Mouse (Mus musculus) right cerebral cortex, postnatal 4 days (tissue): Measurements from ENCODE around the gene Cnp.
A peak's percentile ranks its signal among the peaks of the same experiment; 100 is the strongest.
"Not testable (repeated sequence)": the region's sequence is repeated elsewhere in the genome, so short reads cannot be mapped to it uniquely, and the experiment has no call there.

Experiments
- DNase-seq: peaks from one replicate; pipeline ENCODE4 v3.0.0-alpha.2; 2022

The Cnp gene

GRCm38 (mm10) chr11:100557563-100557962 is 17.1 kb upstream of the Cnp start:
- no peak for DNase-seq

- no peak for DNase-seq
Observed at GRCm38 (mm10) chr11:100559476-100559875, 15.2 kb upstream of the Cnp start.

- no peak for DNase-seq
Observed at GRCm38 (mm10) chr11:100561748-100562147, 13.0 kb upstream of the Cnp start.

GRCm38 (mm10) chr11:100564297-100564696 is 10.4 kb upstream of the Cnp start:
- DNase-seq, result peak; percentile 53

GRCm38 (mm10) chr11:100564703-100565102 is 10.0 kb upstream of the Cnp start:
- DNase-seq, result no peak

- DNase-seq, result no peak
Observed at GRCm38 (mm10) chr11:100567229-100567628, 7.5 kb upstream of the Cnp start.

GRCm38 (mm10) chr11:100567815-100568245 is 6.9 kb upstream of the Cnp start:
- no peak for DNase-seq

GRCm38 (mm10) chr11:100568692-100569091 is 6.0 kb upstream of the Cnp start:
- DNase-seq, result no peak

GRCm38 (mm10) chr11:100569789-100570188 is 4.9 kb upstream of the Cnp start:
- DNase-seq, result no peak

GRCm38 (mm10) chr11:100570430-100571201 is 4.1 kb upstream of the Cnp start:
- DNase-seq, result peak; percentile 72

- DNase-seq, result no peak
Observed at GRCm38 (mm10) chr11:100571202-100571567, 3.5 kb upstream of the Cnp start.

GRCm38 (mm10) chr11:100574188-100574587 is 516 bp upstream of the Cnp start:
- DNase-seq, result no peak

- peak; percentile 30 for DNase-seq
Observed at GRCm38 (mm10) chr11:100575484-100575855, 766 bp downstream of the Cnp start.

- DNase-seq, result no peak
Observed at GRCm38 (mm10) chr11:100576256-100576655, 1.6 kb downstream of the Cnp start.

- DNase-seq, result no peak
Observed at GRCm38 (mm10) chr11:100577852-100578599, 3.3 kb downstream of the Cnp start.

GRCm38 (mm10) chr11:100579116-100579799 is 4.6 kb downstream of the Cnp start:
- DNase-seq, result no peak

GRCm38 (mm10) chr11:100580275-100580674 is 5.6 kb downstream of the Cnp start:
- DNase-seq, result no peak

GRCm38 (mm10) chr11:100581756-100582155 is 7.1 kb downstream of the Cnp start:
- peak; percentile 48 for DNase-seq

GRCm38 (mm10) chr11:100582413-100582812 is 7.7 kb downstream of the Cnp start:
- not testable (repeated sequence) for DNase-seq

GRCm38 (mm10) chr11:100582836-100583235 is 8.1 kb downstream of the Cnp start:
- DNase-seq, result no peak

- DNase-seq, result no peak
Observed at GRCm38 (mm10) chr11:100584561-100584961, 9.9 kb downstream of the Cnp start.

- DNase-seq, result no peak
Observed at GRCm38 (mm10) chr11:100585148-100585547, 10.4 kb downstream of the Cnp start.

- no peak for DNase-seq
Observed at GRCm38 (mm10) chr11:100588462-100588861, 13.8 kb downstream of the Cnp start.
